Mouse (Mus musculus) stomach, postnatal 0 days (tissue): Measurements from ENCODE around the gene Spen.

Experiments
- CTCF ChIP-seq: IDR thresholded peaks from 2 replicates; pipeline ENCODE4 v1.5.1; 2016; ENCODE audit warnings: antibody characterized with exemption, low read depth, mild to moderate bottlenecking, moderate library complexity
- EP300 ChIP-seq: optimal IDR thresholded peaks from 2 replicates; pipeline ENCODE3; 2016; ENCODE audit warnings: antibody characterized with exemption

- TF ChIP-seq CTCF (no peak), EP300 (no peak)
Observed at GRCm38 (mm10) chr4:141530979-141531378, 7.4 kb downstream of the Spen start.
